Mouse (Mus musculus) cortical plate, adult 2 months (tissue): ENCODE data around the gene Cdkn2d.

Experiments used
- CTCF ChIP-seq: fragments of 200-500 bp; IDR thresholded peaks from 2 replicates; pipeline ENCODE4 v1.5.1; 2011; ENCODE audit warnings: mild to moderate bottlenecking, control low read depth, low read length; ENCODE audit not compliant: insufficient read depth; ENCODE audit errors: extremely low read depth
- POLR2A ChIP-seq: fragments of 200-500 bp; IDR thresholded peaks from 2 replicates; pipeline ENCODE4 v1.6.1; 2011; ENCODE audit warnings: mild to moderate bottlenecking, low read length, control low read depth; ENCODE audit not compliant: insufficient read depth; ENCODE audit errors: extremely low read depth

DNA sequence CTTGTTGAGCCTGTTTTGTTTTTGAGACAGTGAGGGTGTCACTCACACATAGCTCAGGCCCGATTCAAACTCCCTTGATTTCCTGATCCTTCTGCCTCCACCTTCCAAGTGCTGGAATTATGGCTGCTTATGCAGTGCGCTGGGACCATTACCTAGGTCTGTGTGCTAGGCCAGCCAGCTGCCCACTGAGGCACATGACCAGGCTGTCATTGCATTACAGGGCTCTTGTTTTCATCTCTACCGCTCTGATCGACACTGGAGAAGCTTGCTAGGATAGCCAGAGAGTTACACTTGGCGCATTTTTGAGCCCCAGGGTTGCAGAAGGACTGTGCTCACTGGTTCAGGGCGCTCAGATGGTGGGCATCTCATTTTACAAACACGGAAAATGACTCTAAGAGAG is 20.5 kb upstream of the Cdkn2d start:
- no peak for TF ChIP-seq CTCF
- TF ChIP-seq POLR2A, result no peak
